Mouse (Mus musculus): Measurements from ENCODE around the gene Wdr38. TPM values are rescaled to one million over a fixed set of nuclear protein-coding genes. Genes with fewer than 3 reads are reported as not detected.

Wdr38 gene
- polyA plus RNA-seq, 1 experiment = 1.6 TPM

DNA sequence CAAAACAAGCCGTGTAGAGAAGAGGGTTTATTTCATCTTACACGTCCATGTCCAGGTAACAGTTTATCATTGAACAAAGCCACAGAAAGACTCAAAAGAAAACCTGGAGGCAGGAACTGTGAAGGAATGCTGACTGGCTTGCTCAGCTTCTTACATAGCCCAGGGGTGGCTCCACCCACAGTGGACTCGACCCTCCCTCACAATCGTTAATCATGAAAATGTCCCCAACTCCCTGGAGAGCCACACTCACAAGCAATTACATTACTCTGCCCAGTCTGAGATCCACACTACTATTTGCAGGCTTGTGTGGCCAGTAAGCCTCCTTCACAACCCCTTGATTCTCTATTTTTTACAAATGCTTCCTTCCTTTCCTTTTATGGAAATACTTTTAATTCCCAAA is 33.1 kb upstream of the Wdr38 start:
- WGBS = 56% methylated on average over 4 of the region's 4 CpGs
- Histone ChIP-seq H3K36me3 (ENCODE audit: control insufficient read depth, insufficient read depth, low read length) (no peaks in the 10 kb centered on the region), H3K4me1 (replicated peaks; ENCODE audit: control insufficient read depth, insufficient read depth, low read length) (no peaks in the 10 kb centered on the region), H3K27me3 (ENCODE audit: control insufficient read depth, insufficient read depth, low read length) (no peaks in the 10 kb centered on the region), H3K27ac (ENCODE audit: control insufficient read depth, insufficient read depth, low read length) (no peak overlapping the region), H3K4me3 (ENCODE audit: control insufficient read depth, insufficient read depth, low read length) (no peak overlapping the region)
- TF ChIP-seq CTCF (IDR thresholded peaks at IDR 0.05; ENCODE audit: borderline replicate concordance, control insufficient read depth, extremely low read depth, insufficient read depth, low read length, poor library complexity) = no peak
- no peak for TF ChIP-seq POLR2A (IDR thresholded peaks at IDR 0.05; ENCODE audit: control insufficient read depth, extremely low read depth, insufficient read depth, low read length, poor library complexity)
- DNase-seq = no peak

DNA sequence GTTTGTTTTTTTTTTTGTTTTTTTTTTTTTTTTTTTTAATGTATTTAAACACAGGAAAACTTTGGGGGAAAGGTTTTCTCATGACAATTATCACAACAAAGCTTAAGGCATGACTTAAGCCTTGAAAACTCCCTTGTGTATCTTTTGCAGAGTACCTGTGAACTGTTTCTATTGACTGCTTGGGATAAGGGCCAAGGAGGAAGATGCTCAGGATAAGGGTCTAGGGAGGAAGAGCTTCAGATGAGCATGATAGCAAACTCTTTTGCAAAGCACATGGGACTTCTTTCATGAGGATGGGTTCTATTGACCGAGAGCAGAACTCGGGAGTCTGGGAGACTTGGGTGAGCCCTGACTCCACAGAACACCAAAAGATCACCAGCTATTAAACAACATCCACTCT is 27.6 kb upstream of the Wdr38 start:
- TF ChIP-seq POLR2A (IDR thresholded peaks at IDR 0.05; ENCODE audit: control insufficient read depth, extremely low read depth, insufficient read depth, low read length, poor library complexity) = no peak
- no peak for TF ChIP-seq CTCF (IDR thresholded peaks at IDR 0.05; ENCODE audit: borderline replicate concordance, control insufficient read depth, extremely low read depth, insufficient read depth, low read length, poor library complexity)
- no peak overlapping the region for H3K27ac ChIP-seq (ENCODE audit: control insufficient read depth, insufficient read depth, low read length)
- no peaks in the 10 kb centered on the region for H3K36me3 ChIP-seq (ENCODE audit: control insufficient read depth, insufficient read depth, low read length)
- H3K27me3 ChIP-seq (ENCODE audit: control insufficient read depth, insufficient read depth, low read length) = no peaks in the 10 kb centered on the region
- DNase-seq = no peak
- no peak overlapping the region for H3K4me3 ChIP-seq (ENCODE audit: control insufficient read depth, insufficient read depth, low read length)
- WGBS = 98% methylated on average over 2 of the region's 2 CpGs
- H3K4me1 ChIP-seq (replicated peaks; ENCODE audit: control insufficient read depth, insufficient read depth, low read length) = no peaks in the 10 kb centered on the region

DNA sequence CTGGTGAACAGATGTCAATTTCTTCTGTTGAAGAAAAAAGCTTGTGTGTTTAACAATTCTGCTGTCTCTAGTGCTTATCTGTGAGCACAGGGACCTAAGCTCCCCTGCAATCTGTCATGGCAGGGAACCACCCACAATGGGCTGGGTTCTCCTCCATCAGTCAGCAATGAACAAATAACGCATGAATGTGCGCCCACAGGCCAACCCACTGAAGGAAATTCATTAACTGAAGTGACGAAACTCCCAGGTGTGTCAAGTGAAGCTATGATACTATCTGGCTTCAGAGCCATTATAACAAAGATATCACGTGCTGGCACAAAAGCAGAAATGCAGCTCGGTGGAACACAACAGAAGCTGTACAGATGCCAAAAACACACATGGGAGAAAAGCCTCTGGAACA is 27.2 kb upstream of the Wdr38 start:
- 81% methylated on average over 5 of the region's 5 CpGs for WGBS
- no peaks in the 10 kb centered on the region for H3K27me3 ChIP-seq (ENCODE audit: control insufficient read depth, insufficient read depth, low read length)
- no peaks in the 10 kb centered on the region for H3K4me1 ChIP-seq (replicated peaks; ENCODE audit: control insufficient read depth, insufficient read depth, low read length)
- H3K4me3 ChIP-seq (ENCODE audit: control insufficient read depth, insufficient read depth, low read length) = no peak overlapping the region
- DNase-seq = no peak
- TF ChIP-seq POLR2A (IDR thresholded peaks at IDR 0.05; ENCODE audit: control insufficient read depth, extremely low read depth, insufficient read depth, low read length, poor library complexity) (no peak), CTCF (IDR thresholded peaks at IDR 0.05; ENCODE audit: borderline replicate concordance, control insufficient read depth, extremely low read depth, insufficient read depth, low read length, poor library complexity) (no peak)
- no peak overlapping the region for H3K27ac ChIP-seq (ENCODE audit: control insufficient read depth, insufficient read depth, low read length)
- no peaks in the 10 kb centered on the region for H3K36me3 ChIP-seq (ENCODE audit: control insufficient read depth, insufficient read depth, low read length)

DNA sequence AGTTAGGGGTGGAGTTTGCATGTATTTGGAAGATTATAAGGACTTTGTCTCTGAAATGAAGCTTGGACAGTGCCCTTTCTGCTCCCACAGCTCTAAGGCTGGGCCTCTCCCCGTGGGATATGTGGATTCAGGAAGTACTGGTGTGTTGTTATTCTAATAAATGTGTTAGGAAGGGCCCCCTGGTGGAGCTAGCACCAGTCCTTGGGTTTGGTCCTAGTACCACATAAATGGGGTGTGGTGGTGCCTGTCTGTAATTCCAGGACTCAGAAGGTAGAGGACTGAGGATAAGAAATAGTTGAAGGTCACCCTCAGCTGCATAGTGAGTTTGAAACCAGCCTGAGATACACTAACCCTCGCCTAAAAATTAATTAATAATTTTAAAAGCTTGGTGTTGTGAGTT is 24.1 kb upstream of the Wdr38 start:
- Histone ChIP-seq H3K27ac (ENCODE audit: control insufficient read depth, insufficient read depth, low read length) (no peak overlapping the region), H3K36me3 (ENCODE audit: control insufficient read depth, insufficient read depth, low read length) (no peaks in the 10 kb centered on the region), H3K4me1 (replicated peaks; ENCODE audit: control insufficient read depth, insufficient read depth, low read length) (no peaks in the 10 kb centered on the region), H3K27me3 (ENCODE audit: control insufficient read depth, insufficient read depth, low read length) (no peaks in the 10 kb centered on the region), H3K4me3 (ENCODE audit: control insufficient read depth, insufficient read depth, low read length) (no peak overlapping the region)
- TF ChIP-seq CTCF (IDR thresholded peaks at IDR 0.05; ENCODE audit: borderline replicate concordance, control insufficient read depth, extremely low read depth, insufficient read depth, low read length, poor library complexity) (no peak), POLR2A (IDR thresholded peaks at IDR 0.05; ENCODE audit: control insufficient read depth, extremely low read depth, insufficient read depth, low read length, poor library complexity) (no peak)
- no peak for DNase-seq
- WGBS = 41% methylated on average over 2 of the region's 2 CpGs

DNA sequence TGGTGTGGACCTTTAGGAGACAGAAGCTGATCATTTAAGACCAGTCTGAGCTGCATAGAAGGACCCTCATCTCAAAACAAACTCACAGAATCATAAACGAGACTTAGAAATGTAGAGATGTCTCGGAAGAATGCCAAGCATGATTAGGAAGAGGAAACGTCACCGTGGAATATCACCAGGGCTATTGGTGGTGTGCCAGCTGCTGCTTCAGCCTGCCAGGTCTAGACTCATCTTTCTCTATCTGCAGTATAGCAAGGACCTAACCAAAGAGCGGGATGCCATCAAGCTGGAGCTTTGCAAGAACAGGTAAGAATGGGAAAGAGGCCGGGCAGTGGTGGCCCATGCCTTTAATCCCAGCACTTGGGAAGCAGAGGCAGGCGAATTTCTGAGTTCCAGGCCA is 23.6 kb upstream of the Wdr38 start:
- Histone ChIP-seq H3K27me3 (ENCODE audit: control insufficient read depth, insufficient read depth, low read length) (no peaks in the 10 kb centered on the region), H3K27ac (ENCODE audit: control insufficient read depth, insufficient read depth, low read length) (no peak overlapping the region), H3K4me3 (ENCODE audit: control insufficient read depth, insufficient read depth, low read length) (no peak overlapping the region), H3K4me1 (replicated peaks; ENCODE audit: control insufficient read depth, insufficient read depth, low read length) (no peaks in the 10 kb centered on the region), H3K36me3 (ENCODE audit: control insufficient read depth, insufficient read depth, low read length) (no peaks in the 10 kb centered on the region)
- 86% methylated on average over 7 of the region's 7 CpGs for WGBS
- TF ChIP-seq POLR2A (IDR thresholded peaks at IDR 0.05; ENCODE audit: control insufficient read depth, extremely low read depth, insufficient read depth, low read length, poor library complexity) = no peak
- TF ChIP-seq CTCF (IDR thresholded peaks at IDR 0.05; ENCODE audit: borderline replicate concordance, control insufficient read depth, extremely low read depth, insufficient read depth, low read length, poor library complexity) = no peak
- no peak for DNase-seq

DNA sequence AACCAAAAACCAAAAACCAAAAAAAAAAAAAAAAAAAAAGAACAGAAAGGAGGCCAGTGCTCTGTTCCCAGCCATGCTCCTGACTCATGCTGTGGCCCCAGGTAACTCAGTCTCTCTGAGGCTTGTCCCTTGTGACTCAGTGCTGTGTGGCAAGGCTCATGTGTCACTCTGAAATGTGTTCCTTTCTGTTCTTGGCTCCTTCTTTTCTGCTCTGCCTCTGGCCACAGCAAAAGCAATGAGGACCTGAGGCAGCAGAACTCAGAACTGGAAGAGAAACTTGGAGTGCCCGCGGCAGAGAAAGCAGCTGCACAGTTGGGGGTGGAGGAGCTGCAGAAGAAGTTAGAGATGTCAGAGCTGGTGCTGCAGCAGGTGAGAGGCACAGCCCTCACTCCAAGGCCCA is 23.1 kb upstream of the Wdr38 start:
- H3K4me3 ChIP-seq (ENCODE audit: control insufficient read depth, insufficient read depth, low read length) = no peak overlapping the region
- no peaks in the 10 kb centered on the region for H3K27me3 ChIP-seq (ENCODE audit: control insufficient read depth, insufficient read depth, low read length)
- TF ChIP-seq CTCF (IDR thresholded peaks at IDR 0.05; ENCODE audit: borderline replicate concordance, control insufficient read depth, extremely low read depth, insufficient read depth, low read length, poor library complexity) = no peak
- TF ChIP-seq POLR2A (IDR thresholded peaks at IDR 0.05; ENCODE audit: control insufficient read depth, extremely low read depth, insufficient read depth, low read length, poor library complexity) = no peak
- 50% methylated on average over 2 of the region's 2 CpGs for WGBS
- H3K4me1 ChIP-seq (replicated peaks; ENCODE audit: control insufficient read depth, insufficient read depth, low read length) = no peaks in the 10 kb centered on the region
- no peaks in the 10 kb centered on the region for H3K36me3 ChIP-seq (ENCODE audit: control insufficient read depth, insufficient read depth, low read length)
- no peak overlapping the region for H3K27ac ChIP-seq (ENCODE audit: control insufficient read depth, insufficient read depth, low read length)
- no peak for DNase-seq

DNA sequence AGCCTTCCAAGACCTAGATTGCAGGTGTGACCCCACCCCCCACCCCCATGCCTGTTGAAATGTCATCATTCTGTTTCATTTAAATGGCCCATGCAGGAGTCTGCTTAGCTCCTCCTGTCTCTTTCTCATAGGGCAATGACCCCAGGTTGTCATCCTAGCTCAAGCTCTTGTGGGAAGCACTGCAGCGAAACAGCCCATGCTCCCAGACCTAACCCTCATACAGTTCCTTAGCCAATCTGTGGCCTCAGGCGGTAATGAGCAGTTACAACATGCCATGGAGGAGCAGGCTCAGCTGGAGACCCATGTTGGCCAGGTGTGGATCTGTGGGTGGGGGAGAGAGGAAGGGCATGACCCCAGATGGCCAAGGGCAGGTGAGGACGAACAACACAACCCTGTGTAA is 22.1 kb upstream of the Wdr38 start:
- Histone ChIP-seq H3K36me3 (ENCODE audit: control insufficient read depth, insufficient read depth, low read length) (no peaks in the 10 kb centered on the region), H3K27ac (ENCODE audit: control insufficient read depth, insufficient read depth, low read length) (no peak overlapping the region), H3K4me3 (ENCODE audit: control insufficient read depth, insufficient read depth, low read length) (no peak overlapping the region), H3K4me1 (replicated peaks; ENCODE audit: control insufficient read depth, insufficient read depth, low read length) (no peaks in the 10 kb centered on the region), H3K27me3 (ENCODE audit: control insufficient read depth, insufficient read depth, low read length) (no peaks in the 10 kb centered on the region)
- TF ChIP-seq CTCF (IDR thresholded peaks at IDR 0.05; ENCODE audit: borderline replicate concordance, control insufficient read depth, extremely low read depth, insufficient read depth, low read length, poor library complexity) (no peak), POLR2A (IDR thresholded peaks at IDR 0.05; ENCODE audit: control insufficient read depth, extremely low read depth, insufficient read depth, low read length, poor library complexity) (no peak)
- 87% methylated on average over 3 of the region's 3 CpGs for WGBS
- no peak for DNase-seq
